Mouse (Mus musculus) natural killer cell, adult 2 months (primary cell): ENCODE data around the gene 9130019O22Rik.
"Not testable (repeated sequence)": the region's sequence is repeated elsewhere in the genome, so short reads cannot be mapped to it uniquely, and the experiment has no call there.

Source experiments
- DNase-seq, 2 experiments: peaks; one replicate each; pipeline ENCODE4 v3.0.0; 2022; ENCODE audit warnings: low spot score in 2 of 2

9130019O22Rik gene

GRCm38 (mm10) chr7:127341861-127342260 is 45.1 kb downstream of the 9130019O22Rik start:
- DNase-seq: not testable (repeated sequence)

GRCm38 (mm10) chr7:127341356-127341755 is 45.6 kb downstream of the 9130019O22Rik start:
- no peak for DNase-seq

- no peak for DNase-seq
Observed at GRCm38 (mm10) chr7:127337636-127338035, 49.3 kb downstream of the 9130019O22Rik start.

GRCm38 (mm10) chr7:127335604-127336003 is 51.4 kb downstream of the 9130019O22Rik start:
- DNase-seq: no peak

GRCm38 (mm10) chr7:127333240-127333639 is 53.7 kb downstream of the 9130019O22Rik start:
- DNase-seq: no peak
